Mouse (Mus musculus): ENCODE results near the gene Car14.
A peak's percentile ranks its signal among the peaks of the same experiment; 100 is the strongest.
"Not testable (repeated sequence)": the region's sequence is repeated elsewhere in the genome, so short reads cannot be mapped to it uniquely, and the experiment has no call there.

Gene Car14

DNA sequence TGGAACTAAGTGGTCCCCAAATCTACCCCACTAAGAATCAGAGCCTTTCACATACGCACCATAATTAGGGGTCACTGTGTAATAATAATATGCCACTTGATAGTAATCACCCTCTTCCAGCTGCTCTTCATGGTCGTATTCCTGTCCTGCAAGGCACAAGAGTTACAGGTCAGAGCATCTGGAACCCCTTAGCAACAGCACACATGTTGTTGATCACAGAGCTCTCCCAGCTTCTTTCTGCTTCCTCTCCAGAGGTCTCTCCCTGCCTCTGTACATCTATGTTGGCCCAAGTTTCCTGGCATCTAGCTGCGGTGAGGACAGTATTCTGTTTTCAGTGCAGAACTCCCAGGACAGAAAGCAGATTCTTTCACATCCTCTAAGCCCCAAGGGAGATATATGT lies 14.8 kb downstream of the Car14 start:
- DNase-seq = no peak

DNA sequence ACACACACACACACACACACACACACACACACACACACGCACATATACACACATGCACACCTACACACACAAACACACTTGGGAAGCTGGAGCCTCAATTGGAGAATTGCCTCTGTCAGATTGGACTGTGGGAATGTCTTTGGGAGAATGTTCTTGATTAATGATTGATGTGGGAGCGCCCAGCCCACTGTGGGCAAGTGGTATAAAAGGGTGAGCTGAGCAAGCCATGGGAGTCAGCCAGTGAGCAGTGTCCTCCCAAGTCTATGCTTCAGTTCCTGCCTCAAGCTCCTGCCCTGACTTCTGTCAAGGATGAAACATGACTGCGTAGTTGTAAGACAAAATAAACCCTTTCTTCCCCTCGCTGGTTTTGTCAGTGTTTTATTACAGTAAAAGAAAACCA lies 16.9 kb downstream of the Car14 start:
- no peak for DNase-seq

DNA sequence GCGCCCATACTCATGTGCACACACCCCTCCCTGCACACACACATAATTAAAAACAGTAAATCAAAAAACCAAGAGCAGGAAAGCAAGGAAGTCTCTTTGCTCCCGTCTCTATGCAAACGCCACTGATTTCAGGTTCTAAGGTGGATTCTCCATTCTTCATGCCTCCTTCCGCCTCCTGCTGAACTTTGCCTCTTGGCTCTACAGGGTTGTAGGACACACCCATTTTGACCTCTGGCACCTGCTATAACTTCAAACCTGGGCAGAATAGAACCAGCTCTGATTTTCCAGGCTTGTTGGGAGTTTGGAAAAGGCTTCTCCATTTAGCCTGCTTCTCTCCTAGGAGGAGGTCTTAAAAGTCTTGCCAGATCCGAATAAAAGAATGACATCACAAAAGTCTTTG lies 20.1 kb downstream of the Car14 start:
- no peak for DNase-seq

DNA sequence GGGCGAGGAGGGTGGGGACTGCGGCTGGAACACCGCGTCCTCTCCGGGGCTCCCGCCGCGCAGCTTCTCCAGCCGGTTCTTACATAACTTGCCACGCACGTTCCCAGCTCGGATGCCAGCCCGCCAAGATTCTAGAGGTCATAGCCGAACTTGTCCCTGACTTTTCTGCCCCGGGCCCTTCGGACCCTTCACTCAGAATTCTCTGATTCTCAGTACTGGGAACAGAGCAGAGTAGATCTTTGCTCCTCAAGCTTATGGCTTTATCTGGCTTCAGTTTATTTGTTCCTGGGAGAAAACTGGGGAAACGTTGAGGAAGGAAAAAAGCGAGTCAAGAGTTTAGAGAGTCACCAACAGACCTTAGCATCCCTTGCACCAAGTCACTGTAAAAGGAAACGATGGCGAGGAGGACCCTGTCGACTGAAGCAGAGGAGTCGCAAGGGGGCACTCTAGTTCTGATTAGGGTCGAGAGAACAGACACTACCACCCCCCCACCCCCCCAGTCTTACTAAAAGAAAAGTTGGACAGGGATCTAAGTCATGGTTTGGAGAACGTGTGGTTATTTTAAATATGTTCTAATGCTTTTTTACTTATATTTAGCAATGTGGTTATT lies 21.6 kb downstream of the Car14 start:
- peak; percentile 58 for DNase-seq

DNA sequence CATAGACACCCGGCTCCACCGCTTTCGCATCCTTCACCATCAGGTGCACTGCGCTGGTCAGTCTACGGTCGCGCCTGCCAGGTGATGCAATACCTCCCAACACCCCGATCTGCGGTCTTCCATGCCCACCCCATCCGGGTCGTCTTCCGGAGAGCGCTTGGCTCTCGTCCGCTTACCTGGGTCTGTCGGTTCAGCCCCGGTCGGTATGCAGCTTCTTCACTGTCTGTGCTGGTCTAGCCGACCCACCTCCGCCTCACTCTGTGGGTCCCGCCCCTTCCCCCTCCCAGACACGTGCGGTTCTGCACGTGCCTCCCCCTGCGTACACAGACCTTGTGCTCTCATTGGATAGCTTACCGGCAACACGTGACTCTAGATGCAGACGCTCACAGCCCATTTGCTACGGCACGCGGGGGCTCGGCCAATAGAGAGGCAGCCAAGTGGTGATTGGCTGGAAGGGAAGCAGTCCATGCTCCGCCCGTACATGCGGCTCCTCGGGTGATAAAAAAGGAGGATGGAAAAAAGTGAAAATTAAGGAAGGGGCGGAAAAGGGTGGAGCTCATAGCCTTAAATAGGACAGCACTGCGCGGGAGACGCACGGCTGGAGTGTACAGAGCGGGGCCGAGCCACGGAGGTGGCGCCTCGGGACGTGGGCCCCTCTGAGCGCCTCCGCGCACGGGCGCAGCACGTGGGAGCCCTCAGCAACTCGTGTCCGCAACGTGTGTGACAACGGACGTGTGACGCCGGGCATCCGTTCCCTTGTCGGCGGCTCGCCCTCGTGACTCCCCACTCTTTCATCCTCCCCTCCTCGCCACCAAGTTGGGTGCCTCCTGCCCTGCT lies 22.3 kb downstream of the Car14 start, which contains the start of gene Ciart:
Gene Ciart (minus strand): TSS at position 273 of the 837 bp plus-strand sequence.
- peak; percentile 95 for DNase-seq

DNA sequence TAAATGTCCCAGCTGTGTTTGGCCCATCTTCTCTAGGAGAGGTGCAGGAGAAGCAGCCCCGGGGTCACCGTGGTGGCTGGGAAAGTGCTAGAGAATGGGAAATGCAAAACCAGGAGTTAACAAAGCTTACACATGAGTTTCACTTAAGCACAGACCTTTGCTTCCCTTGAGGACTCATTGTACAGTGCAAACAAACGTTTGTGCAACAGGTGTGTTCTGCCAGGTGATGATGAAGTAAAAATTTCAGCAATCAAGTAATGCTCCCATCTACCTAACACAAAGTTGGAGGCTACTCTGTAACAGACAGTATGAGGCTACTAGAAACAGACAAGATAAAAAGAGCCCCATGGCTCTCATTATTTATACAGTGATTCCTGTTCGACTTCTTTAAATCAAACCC lies 25.4 kb downstream of the Car14 start:
- DNase-seq = no peak

DNA sequence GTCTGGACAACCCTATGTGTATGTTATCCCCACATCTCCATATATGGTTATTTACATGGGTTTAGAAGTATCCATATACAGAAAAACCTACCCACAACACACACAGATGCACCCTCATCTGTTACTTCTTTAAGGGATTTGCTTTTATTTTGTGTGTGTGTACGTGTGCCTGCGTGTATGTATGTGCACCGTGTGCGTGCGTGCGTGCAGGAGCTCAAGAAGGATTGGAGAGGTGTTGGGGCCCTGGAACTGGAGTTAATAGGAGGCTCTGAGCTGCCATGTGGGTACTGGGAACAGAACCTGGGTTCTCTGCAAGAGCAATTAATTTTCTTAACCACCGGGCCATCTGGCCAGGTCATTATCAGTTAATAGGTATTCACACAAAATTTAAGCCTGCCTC lies 32.4 kb downstream of the Car14 start:
- no peak for DNase-seq

DNA sequence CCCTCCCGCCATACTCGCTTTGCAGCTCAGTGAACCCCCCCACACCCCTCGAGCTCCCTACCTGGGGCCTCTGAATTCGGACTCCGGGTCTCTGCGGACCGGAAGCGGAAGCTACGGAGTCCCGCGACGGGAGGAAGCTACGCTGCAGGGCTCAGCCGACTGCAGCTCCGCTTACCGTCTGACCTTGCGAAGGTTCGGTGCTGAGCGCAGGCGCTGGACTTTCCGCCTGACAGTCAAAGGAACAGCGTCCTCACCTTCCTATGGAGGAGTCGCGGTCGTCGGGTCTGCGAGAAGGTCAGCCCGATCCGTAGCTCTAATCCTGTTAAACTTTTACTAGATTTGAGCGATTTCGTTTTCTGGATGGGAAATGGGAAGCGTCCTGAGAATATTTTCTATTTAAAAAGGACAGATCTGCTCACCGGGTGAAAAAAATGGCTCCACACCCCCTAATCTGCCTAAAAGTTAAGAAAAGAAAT lies 33.1 kb downstream of the Car14 start, which contains the start of gene Mrps21:
Gene Mrps21 (minus strand): TSS at position 128 of the 476 bp plus-strand sequence.
- DNase-seq = peak; percentile 78

DNA sequence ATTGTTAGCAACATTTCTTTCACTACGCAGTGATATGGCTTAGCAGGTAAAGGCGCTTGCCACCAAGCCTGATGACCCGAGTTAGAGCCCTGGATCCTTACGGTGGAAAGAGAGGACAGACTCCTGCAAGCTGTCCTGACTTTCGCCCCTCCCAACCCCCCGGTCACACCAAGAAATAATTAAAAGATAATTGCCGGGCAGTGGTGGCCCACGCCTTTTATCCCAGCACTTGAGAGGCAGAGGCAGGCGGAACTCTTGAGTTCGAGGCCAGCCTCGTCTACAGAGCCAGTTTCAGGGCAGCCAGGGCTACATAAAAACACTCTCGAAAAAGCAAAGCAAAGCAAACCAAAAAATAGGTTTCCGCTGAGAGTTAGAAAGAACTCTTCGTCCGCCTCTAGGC lies 33.5 kb downstream of the Car14 start:
- DNase-seq = no peak

DNA sequence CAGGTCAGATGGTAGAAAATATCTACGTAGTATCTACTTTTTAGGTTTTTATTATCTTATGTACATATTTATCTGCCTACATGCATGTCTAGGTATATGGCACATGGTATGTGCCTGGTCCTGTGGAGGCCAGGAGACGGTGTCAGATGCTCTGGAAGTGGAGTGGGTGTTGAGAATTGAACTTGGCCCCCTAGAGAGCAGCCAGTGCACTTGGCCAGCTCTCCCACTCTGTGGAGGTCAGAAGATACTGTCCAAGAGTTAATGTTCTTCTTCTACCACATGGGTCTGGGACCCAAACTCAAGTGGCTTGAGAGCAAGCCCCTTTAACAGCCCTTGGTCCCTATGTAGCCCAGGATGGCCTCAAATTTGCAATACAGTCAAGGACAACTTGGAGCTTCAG lies 37.1 kb downstream of the Car14 start:
- no peak for DNase-seq

DNA sequence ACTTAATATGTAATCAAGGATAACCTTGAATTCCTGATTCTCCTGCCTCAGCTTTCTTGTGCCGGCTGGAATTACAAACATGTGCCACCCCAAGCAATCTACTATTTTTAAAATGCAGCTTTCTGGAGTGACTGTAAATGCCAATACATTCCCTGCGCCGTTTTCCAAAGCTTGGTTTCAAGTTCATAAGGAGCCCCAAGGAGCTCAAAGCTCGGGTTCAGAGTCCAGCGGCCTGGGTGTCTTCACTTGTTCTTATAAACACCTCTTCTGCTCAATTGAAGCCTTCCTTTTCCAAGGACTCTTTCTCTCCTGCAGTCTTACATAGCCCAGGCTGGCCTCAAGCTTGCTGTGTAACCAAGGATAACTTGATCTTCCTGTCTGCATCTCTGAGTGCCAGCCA lies 38.4 kb downstream of the Car14 start:
- no peak for DNase-seq

DNA sequence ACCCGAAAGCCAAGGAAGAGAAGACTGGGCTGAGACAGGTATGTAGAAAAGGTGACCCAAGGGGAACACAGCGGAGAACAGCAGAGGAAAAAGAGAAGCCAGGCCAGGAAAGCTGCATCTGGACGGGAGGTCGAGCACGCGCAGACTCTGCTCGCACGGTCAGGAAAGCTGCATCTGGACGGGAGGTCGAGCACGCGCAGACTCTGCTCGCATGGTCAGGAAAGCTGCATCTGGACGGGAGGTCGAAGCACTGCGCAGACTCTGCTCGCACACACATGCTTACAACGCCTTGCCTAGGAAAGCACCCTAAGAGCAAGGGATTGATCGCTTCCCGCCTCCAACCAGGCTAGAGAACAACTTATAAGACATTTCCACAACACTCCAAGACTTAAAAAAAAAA lies 38.9 kb downstream of the Car14 start:
- DNase-seq = no peak

DNA sequence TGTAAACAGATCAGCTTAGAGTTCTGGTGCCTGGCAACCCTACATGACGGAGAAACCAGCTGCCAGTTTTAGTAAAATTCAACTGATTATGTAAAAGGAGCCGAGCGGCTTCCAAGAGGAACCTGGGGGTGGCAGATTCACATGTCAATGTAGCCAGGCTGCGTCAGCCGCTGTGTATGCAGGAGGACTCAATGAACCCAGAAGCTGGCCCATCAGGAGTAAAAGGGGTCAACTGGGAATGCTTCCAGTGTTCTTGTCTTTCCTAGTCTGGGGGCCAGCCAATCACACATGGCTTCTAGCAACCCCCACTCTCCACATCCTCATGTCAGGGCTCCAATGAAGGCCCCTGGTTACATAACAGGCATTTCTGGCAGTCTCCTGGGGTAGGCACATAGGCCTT lies 39.4 kb downstream of the Car14 start:
- no peak for DNase-seq

DNA sequence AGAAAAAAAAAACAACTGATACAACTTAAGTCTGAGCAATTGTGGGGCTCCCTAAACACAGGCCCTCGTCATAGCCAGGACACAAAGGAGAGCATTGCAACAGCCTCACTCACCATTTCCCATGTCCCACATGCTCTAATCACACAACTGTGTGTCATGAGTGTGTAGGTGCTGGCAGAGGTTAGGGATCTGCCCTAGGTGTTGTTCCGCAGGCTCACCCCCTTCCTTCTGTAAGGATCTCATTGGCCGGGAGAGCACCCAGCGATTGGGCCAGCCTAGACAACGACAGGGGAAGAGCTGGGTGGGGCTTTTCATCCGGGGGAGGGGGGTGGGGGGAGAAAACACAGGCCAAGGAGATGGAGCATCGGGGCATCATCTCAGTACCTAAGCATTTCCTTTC lies 40.9 kb downstream of the Car14 start:
- no peak for DNase-seq

DNA sequence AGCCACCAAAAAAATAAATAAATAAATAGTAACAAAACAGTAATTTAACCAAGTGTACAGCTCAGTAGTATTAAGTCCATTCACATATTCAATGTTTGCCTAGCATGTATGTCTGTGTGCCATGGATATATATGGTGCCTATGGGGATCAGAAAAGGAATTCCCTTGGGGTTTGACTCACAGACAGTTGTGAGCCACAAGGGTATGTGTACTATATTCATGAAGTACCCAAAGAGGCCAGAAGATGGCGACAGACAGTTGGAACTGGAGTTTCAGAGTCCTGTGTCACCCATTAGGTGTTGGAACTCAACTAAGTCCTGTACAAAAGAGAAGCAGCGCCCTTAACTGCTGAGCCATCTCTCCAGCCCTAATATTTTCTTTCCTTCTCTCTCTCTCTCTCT lies 42.7 kb downstream of the Car14 start:
- DNase-seq = peak; percentile 46

DNA sequence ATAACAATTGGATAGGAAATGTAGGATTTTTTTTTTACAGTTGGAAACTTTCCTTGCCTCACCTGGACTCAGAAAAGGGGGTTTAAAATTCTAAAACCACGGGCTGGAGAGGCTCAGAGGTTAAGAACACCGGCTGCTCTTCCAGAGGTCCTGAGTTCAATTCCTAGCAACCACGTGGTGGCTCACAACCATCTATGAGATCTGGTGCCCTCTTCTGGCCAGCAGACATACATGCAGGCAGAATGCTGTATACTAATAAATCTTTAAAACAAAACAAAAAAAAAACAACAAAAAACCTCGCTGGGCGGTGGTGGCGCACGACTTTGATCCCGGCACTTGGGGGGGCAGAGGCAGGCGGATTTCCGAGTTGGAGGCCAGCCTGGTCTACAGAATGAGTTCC lies 43.3 kb downstream of the Car14 start:
- DNase-seq = no peak

DNA sequence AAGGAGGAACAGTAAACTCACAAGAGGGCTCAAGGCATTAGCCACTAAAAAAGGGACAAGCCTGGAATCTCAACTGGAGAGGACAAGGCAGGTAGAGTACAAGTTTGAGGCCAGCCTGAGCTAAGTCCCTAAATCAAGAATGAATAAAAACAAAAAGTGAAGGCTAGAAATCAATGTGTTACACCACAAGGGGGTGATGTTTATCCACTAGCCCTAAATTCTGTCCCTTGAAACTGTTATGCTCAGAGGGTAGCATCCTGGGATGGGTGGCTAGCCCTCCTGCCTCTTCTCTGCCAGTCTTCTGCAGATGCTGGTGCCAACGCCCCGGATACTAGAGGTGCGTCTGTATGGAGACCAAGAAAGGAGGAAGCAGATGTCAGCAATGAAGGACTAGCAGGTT lies 44.2 kb downstream of the Car14 start:
- no peak for DNase-seq

DNA sequence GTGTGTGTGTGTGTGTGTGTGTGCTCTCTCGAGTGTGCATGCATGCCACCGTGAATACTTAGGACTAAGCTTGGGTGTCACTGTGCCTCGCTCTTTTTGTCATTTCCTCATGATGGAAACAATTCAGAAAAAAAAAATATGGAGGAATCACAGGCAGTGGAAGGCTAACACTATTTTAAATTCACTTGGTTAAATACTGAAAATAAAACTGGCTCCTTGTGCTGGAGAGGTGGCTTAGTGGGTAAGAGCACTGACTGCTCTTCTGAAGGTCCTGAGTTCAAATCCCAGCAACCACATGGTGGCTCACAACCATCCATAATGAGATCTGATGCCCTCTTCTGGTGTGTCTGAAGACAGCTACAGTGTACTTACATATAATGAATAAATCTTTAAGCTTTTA lies 46.2 kb downstream of the Car14 start:
- not testable (repeated sequence) for DNase-seq

DNA sequence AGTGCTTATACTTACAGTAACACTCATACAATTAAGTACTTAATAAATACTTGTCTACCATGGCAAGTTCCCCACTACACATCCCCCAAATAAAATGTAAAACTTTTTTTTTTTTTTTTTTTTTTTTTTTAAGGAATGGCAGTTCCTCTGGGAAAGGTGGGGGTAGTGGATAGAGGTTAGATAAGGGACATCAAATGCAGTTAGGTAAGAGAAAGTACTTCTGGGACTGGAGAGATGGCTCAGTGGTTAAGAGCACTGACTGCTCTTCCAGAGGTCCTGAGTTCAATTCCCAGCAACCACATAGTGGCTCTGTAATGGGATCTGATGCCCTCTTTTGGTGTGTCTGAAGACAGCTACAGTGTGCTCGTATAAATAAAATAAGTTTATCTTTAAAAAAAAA lies 47.4 kb downstream of the Car14 start:
- not testable (repeated sequence) for DNase-seq

DNA sequence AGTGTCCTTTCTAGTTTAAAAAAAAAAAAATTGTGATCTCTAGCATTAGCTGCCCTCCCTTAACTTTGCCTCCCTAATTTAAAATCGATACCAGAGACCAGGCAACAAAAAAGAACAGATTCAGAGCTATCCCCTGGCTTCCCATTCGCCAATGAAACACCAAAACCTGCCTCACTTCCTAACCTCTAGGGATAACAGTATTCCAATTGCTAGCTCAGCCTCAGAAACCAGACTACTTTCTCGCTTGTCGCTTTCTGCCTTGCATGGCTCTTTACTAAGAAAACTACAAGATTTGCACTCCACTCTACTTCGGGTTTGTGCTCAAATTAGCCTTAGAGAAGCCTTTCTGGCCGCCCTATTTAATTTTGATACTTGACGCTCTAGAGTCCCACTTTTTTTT lies 48.4 kb downstream of the Car14 start:
- no peak for DNase-seq

DNA sequence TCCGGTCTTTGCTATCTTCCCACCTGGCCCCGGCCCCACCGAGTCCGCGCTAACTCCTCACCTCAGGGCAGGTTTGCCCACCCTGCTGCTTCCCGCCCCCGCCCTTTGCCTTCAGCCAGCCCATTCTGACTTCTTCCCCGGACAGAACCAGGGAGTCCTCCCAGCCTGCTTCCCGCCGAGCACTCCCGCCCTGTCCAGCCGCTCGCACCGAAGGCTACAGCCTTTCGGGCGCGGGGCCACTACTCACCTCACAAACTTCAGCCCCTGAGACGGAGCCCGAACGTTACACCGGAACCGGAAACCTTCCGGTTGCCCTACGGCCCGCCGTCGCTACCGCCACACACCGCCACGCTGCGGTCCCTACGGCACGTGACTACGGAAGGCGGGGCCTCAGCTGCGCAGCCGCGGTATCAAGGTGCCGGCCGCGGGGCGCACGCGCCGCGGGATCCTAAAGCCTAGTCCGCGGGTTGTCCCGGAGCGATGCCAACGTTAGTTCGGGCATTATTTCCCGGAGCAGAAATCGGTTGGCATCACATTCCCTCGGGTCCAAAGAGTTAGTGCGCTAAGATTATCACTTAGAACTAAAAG lies 48.9 kb downstream of the Car14 start, which contains the start of gene Prpf3:
Gene Prpf3 (minus strand): TSS at position 384 of the 588 bp plus-strand sequence.
- DNase-seq = peak; percentile 93

DNA sequence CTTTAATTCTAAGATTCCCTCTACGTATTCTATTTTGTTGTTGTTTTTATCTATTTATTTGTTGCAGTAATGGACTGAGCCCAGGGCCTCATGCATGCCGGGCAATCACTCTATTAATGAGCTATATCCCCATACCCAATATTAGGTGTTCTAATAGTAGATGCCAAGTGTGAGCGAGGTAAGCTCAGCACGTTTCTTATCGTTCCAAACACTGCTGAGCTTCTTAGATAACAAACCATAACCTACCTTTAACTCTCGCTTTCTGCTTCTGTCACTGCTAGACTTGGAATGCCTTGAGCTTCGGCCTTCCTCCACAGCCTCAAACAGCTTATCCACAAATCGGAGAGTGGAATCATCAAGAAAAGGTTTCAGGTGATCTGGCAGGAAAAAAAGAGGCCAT lies 53.2 kb downstream of the Car14 start:
- no peak for DNase-seq

DNA sequence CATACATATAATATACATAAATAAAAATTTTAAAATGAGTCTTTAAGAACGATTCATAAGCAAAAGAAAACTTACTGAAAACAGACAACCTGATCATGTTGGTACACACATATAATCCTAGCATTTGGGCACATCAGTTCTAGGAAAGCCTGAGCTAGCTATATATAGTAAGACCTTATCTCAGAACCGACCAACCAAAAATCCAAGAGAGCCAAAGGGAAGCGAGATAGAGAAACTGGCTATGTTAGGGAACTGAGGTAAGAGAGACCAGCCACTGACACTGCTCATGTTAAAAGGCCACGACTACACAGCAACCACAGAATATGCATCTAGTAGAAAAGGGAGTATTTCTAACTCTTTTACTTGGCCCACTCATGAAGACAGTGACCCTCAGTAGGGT lies 53.9 kb downstream of the Car14 start:
- no peak for DNase-seq

Measured in cerebellum, adult 11 months (tissue).